Mouse (Mus musculus): ENCODE data around the gene Vmn1r210. TPM values are rescaled to one million over a fixed set of nuclear protein-coding genes. Genes with fewer than 3 reads are reported as not detected.
"Not testable (repeated sequence)": the region's sequence is repeated elsewhere in the genome, so short reads cannot be mapped to it uniquely, and the experiment has no call there.

The Vmn1r210 gene
- not detected in 2 replicates for polyA plus RNA-seq (2015; fragmentation: Nextera tagmentation; extraction: Ambion mirVana)

GRCm38 (mm10) chr13:22831248-22831647 is at the start of gene Vmn1r210:
TSS of gene Vmn1r210 (minus strand) at chr13:22831348.
- H3K4me3 ChIP-seq (ENCODE audit: low read length) = no peak within 1 kb of the TSS
- H3K27ac ChIP-seq (ENCODE audit: low read length) = no peak within 1 kb of the TSS
- H3K4me1 ChIP-seq (replicated peaks; ENCODE audit: control insufficient read depth, insufficient read depth, low read length) = no peaks in the 10 kb centered on the region
- 39% methylated on average over 4 of the region's 4 CpGs for WGBS
- H3K27me3 ChIP-seq (ENCODE audit: control insufficient read depth, insufficient read depth, low read depth, low read length) = no peaks in the 10 kb centered on the region
- H3K36me3 ChIP-seq (ENCODE audit: control insufficient read depth, insufficient read depth, low read length) = no peaks in the 10 kb centered on the region
- no peak within 1 kb of the TSS for H3K4me2 ChIP-seq (ENCODE audit: low read depth, low read length)
- H3K9me3 ChIP-seq (ENCODE audit: control insufficient read depth, low read length) = no peaks in the 10 kb centered on the region
- H3K9ac ChIP-seq (ENCODE audit: low read length) = no peak within 1 kb of the TSS
- ATAC-seq (ENCODE audit: low read depth) = no peak

GRCm38 (mm10) chr13:22879257-22879656 is 48.1 kb upstream of the Vmn1r210 start:
- Histone ChIP-seq H3K9ac (ENCODE audit: low read length) (no peak overlapping the region), H3K4me1 (replicated peaks; ENCODE audit: control insufficient read depth, insufficient read depth, low read length) (no peaks in the 10 kb centered on the region), H3K4me2 (ENCODE audit: low read depth, low read length) (no peak overlapping the region), H3K27me3 (ENCODE audit: control insufficient read depth, insufficient read depth, low read depth, low read length) (no peaks in the 10 kb centered on the region), H3K9me3 (ENCODE audit: control insufficient read depth, low read length) (no peaks in the 10 kb centered on the region), H3K4me3 (ENCODE audit: low read length) (no peak overlapping the region), H3K36me3 (ENCODE audit: control insufficient read depth, insufficient read depth, low read length) (no peaks in the 10 kb centered on the region), H3K27ac (ENCODE audit: low read length) (no peak overlapping the region)
- ATAC-seq (ENCODE audit: low read depth) = no peak
- WGBS = 78% methylated on average over 1 of the region's 1 CpGs

DNA sequence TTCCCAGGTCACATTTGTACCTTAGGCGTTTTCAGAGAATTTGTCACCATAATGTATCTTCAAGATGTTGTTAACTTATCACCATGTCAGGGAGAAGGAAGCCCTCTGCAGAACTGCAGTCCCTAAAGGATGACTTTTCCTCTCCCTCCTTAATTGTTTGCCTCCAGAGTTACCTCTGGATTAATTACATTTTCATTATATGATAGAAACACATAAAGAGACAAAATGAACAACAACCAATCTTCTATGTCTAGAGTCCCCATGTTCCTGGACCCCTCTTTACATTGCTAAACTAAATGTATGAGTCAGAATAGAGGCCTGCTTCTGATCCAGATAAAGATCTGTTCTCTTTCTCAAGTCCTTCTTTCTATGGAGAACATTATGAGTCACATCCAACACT is 26.3 kb upstream of the Vmn1r210 start, which contains the start of gene Vmn1r211:
Gene Vmn1r211 (minus strand): TSS at position 101 of the 400 bp plus-strand sequence.
- Histone ChIP-seq H3K27me3 (ENCODE audit: control insufficient read depth, insufficient read depth, low read depth, low read length) (no peaks in the 10 kb centered on the region), H3K36me3 (ENCODE audit: control insufficient read depth, insufficient read depth, low read length) (no peaks in the 10 kb centered on the region), H3K9me3 (ENCODE audit: control insufficient read depth, low read length) (no peaks in the 10 kb centered on the region), H3K9ac (ENCODE audit: low read length) (no peak within 1 kb of the TSS), H3K4me3 (ENCODE audit: low read length) (no peak within 1 kb of the TSS), H3K27ac (ENCODE audit: low read length) (no peak within 1 kb of the TSS), H3K4me1 (replicated peaks; ENCODE audit: control insufficient read depth, insufficient read depth, low read length) (no peaks in the 10 kb centered on the region), H3K4me2 (ENCODE audit: low read depth, low read length) (no peak within 1 kb of the TSS)
- WGBS = 52% methylated on average over 1 of the region's 1 CpGs
- ATAC-seq (ENCODE audit: low read depth) = no peak

- no peak for ATAC-seq (ENCODE audit: low read depth)
- no peak overlapping the region for H3K4me2 ChIP-seq (ENCODE audit: low read depth, low read length)
- no peaks in the 10 kb centered on the region for H3K36me3 ChIP-seq (ENCODE audit: control insufficient read depth, insufficient read depth, low read length)
- H3K27me3 ChIP-seq (ENCODE audit: control insufficient read depth, insufficient read depth, low read depth, low read length) = no peaks in the 10 kb centered on the region
- no peaks in the 10 kb centered on the region for H3K4me1 ChIP-seq (replicated peaks; ENCODE audit: control insufficient read depth, insufficient read depth, low read length)
- WGBS = 67% methylated on average over 4 of the region's 4 CpGs
- H3K4me3 ChIP-seq (ENCODE audit: low read length) = no peak overlapping the region
- H3K9me3 ChIP-seq (ENCODE audit: control insufficient read depth, low read length) = no peaks in the 10 kb centered on the region
- no peak overlapping the region for H3K27ac ChIP-seq (ENCODE audit: low read length)
- H3K9ac ChIP-seq (ENCODE audit: low read length) = no peak overlapping the region
These were observed 23.6 kb upstream of the Vmn1r210 start for GRCm38 (mm10) chr13:22854760-22855159.

DNA sequence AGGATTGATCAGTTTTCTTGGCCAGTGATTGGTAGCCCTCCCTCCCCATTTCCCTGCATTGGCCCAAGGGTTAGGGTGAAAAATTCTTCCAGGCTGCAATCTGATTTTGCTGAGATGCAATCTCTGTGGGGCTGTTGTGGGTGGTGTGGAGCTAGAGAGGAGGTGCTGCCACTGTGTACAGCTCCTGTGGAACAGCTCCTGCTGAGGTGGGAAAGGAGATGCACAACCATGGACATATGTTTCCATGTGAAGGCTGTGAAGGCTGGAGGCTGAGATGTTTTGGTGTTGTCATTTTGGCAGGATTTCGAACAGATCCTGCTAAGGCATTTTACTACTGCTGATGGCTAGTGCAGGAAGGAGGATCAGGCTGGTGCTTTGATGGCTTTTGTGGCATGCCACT is 15.7 kb upstream of the Vmn1r210 start:
- Histone ChIP-seq H3K27ac (ENCODE audit: low read length) (no peak overlapping the region), H3K27me3 (ENCODE audit: control insufficient read depth, insufficient read depth, low read depth, low read length) (no peaks in the 10 kb centered on the region), H3K4me3 (ENCODE audit: low read length) (no peak overlapping the region), H3K9me3 (ENCODE audit: control insufficient read depth, low read length) (no peaks in the 10 kb centered on the region), H3K4me2 (ENCODE audit: low read depth, low read length) (no peak overlapping the region), H3K9ac (ENCODE audit: low read length) (no peak overlapping the region), H3K36me3 (ENCODE audit: control insufficient read depth, insufficient read depth, low read length) (no peaks in the 10 kb centered on the region), H3K4me1 (replicated peaks; ENCODE audit: control insufficient read depth, insufficient read depth, low read length) (no peaks in the 10 kb centered on the region)
- 53% methylated on average over 1 of the region's 1 CpGs for WGBS
- ATAC-seq (ENCODE audit: low read depth) = no peak

DNA sequence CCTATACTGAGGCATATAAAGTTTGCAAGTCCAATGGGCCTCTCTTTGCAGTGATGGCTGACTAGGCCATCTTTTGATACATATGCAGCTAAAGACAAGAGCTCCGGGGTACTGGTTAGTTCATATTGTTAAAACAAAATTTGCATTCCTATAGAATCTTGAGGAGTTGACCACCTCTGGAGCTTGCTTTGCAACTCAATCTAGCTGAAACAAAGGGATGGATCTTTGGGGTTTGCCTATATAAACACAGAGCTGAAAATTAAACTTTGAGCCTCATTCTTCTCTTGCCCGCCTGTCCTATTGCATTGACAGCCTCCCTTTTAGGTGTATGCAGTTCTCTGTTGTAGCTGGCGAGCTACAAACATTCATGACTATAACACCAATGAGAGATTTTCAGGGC is 13.2 kb upstream of the Vmn1r210 start:
- not testable (repeated sequence) for H3K36me3 ChIP-seq (ENCODE audit: control insufficient read depth, insufficient read depth, low read length); ATAC-seq (ENCODE audit: low read depth); H3K4me1 ChIP-seq (replicated peaks; ENCODE audit: control insufficient read depth, insufficient read depth, low read length); H3K27ac ChIP-seq (ENCODE audit: low read length); H3K4me2 ChIP-seq (ENCODE audit: low read depth, low read length); H3K27me3 ChIP-seq (ENCODE audit: control insufficient read depth, insufficient read depth, low read depth, low read length); H3K9ac ChIP-seq (ENCODE audit: low read length); H3K9me3 ChIP-seq (ENCODE audit: control insufficient read depth, low read length); H3K4me3 ChIP-seq (ENCODE audit: low read length)
- 71% methylated on average over 3 of the region's 3 CpGs for WGBS

DNA sequence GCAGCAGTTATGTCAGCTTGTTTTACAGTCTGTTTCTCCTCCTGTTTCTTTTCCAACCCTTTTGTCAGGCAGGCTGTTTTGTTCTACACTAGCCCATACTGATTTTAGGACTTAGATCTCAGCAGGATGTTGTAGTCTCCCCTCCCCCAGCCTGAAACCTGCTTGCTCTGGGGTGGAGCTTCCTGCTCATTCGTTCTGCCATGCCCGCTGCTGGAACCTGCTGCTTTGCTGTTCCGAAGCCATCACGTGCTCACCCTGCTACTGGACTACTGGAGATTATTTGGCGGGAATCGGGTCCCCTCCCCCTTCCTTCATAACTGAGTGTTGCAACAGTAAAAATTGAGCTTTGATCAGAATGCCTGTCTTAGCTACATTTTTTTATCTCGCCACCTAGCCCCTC is 1.8 kb downstream of the Vmn1r210 start:
- not testable (repeated sequence) for ATAC-seq (ENCODE audit: low read depth); H3K9ac ChIP-seq (ENCODE audit: low read length)
- WGBS = 28% methylated on average over 7 of the region's 7 CpGs

GRCm38 (mm10) chr13:22821601-22822000 is 9.5 kb downstream of the Vmn1r210 start:
- WGBS = 75% methylated on average over 1 of the region's 1 CpGs
- not testable (repeated sequence) for ATAC-seq (ENCODE audit: low read depth)

More for the DNA sequence above, 1.8 kb downstream of the Vmn1r210 start:
- not testable (repeated sequence) for H3K27ac ChIP-seq (ENCODE audit: low read length); H3K4me1 ChIP-seq (replicated peaks; ENCODE audit: control insufficient read depth, insufficient read depth, low read length); H3K27me3 ChIP-seq (ENCODE audit: control insufficient read depth, insufficient read depth, low read depth, low read length); H3K36me3 ChIP-seq (ENCODE audit: control insufficient read depth, insufficient read depth, low read length); H3K4me3 ChIP-seq (ENCODE audit: low read length); H3K4me2 ChIP-seq (ENCODE audit: low read depth, low read length); H3K9me3 ChIP-seq (ENCODE audit: control insufficient read depth, low read length)

GRCm38 (mm10) chr13:22809582-22809981 is 21.6 kb downstream of the Vmn1r210 start, which contains the start of gene Vmn1r209:
TSS of gene Vmn1r209 (minus strand) at chr13:22809682.
- H3K4me2 ChIP-seq (ENCODE audit: low read depth, low read length); H3K27ac ChIP-seq (ENCODE audit: low read length); H3K4me1 ChIP-seq (replicated peaks; ENCODE audit: control insufficient read depth, insufficient read depth, low read length); H3K9ac ChIP-seq (ENCODE audit: low read length); H3K9me3 ChIP-seq (ENCODE audit: control insufficient read depth, low read length); ATAC-seq (ENCODE audit: low read depth); H3K27me3 ChIP-seq (ENCODE audit: control insufficient read depth, insufficient read depth, low read depth, low read length); H3K36me3 ChIP-seq (ENCODE audit: control insufficient read depth, insufficient read depth, low read length); H3K4me3 ChIP-seq (ENCODE audit: low read length): not testable (repeated sequence)

More at GRCm38 (mm10) chr13:22821601-22822000, 9.5 kb downstream of the Vmn1r210 start:
- not testable (repeated sequence) for H3K27ac ChIP-seq (ENCODE audit: low read length); H3K4me1 ChIP-seq (replicated peaks; ENCODE audit: control insufficient read depth, insufficient read depth, low read length); H3K4me3 ChIP-seq (ENCODE audit: low read length); H3K36me3 ChIP-seq (ENCODE audit: control insufficient read depth, insufficient read depth, low read length); H3K9ac ChIP-seq (ENCODE audit: low read length); H3K9me3 ChIP-seq (ENCODE audit: control insufficient read depth, low read length); H3K27me3 ChIP-seq (ENCODE audit: control insufficient read depth, insufficient read depth, low read depth, low read length); H3K4me2 ChIP-seq (ENCODE audit: low read depth, low read length)

- 75% methylated on average over 3 of the region's 3 CpGs for WGBS
- H3K27ac ChIP-seq (ENCODE audit: low read length); H3K4me1 ChIP-seq (replicated peaks; ENCODE audit: control insufficient read depth, insufficient read depth, low read length); H3K9me3 ChIP-seq (ENCODE audit: control insufficient read depth, low read length); H3K27me3 ChIP-seq (ENCODE audit: control insufficient read depth, insufficient read depth, low read depth, low read length); H3K4me3 ChIP-seq (ENCODE audit: low read length); H3K9ac ChIP-seq (ENCODE audit: low read length); H3K4me2 ChIP-seq (ENCODE audit: low read depth, low read length); H3K36me3 ChIP-seq (ENCODE audit: control insufficient read depth, insufficient read depth, low read length); ATAC-seq (ENCODE audit: low read depth): not testable (repeated sequence)
These were observed 43.1 kb downstream of the Vmn1r210 start for GRCm38 (mm10) chr13:22788096-22788495.

Measured in lung, embryonic 16.5 days (tissue).